ENCODE assay signal across 38 mouse cellular contexts in the genomic region with DNA sequence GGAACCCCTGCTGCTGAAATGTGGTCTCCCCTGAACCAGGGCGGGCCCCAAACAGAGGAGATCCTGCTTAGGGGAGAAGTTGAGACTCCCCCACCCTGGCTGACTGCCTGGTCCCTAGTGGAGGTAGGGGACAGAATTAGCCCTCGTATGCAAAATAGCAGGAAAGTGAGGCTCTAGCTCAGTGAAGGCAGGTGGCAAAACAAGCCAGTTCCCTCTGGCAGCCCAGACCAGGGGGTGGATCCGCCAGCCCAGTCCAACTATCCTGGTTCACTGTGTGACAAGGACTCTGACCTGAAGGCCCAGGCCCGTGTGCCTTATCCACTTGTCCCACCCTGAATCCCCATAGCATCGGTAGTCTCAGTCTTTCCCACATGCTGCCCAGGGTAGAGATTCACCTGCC. TPM values are rescaled to one million over a fixed set of nuclear protein-coding genes. Genes with fewer than 3 reads are reported as not detected.
A peak's percentile ranks its signal among the peaks of the same experiment; 100 is the strongest.
DNase-seq lines count a peak whose midpoint lies in the region; ATAC-seq and TF ChIP-seq lines count a peak whose summit lies in the region.
"Had no signal": no experiment of that assay in that cellular context is flagged by ENCODE, and none has a peak within 500 bp of the region (broad histone marks: within the 10 kb centered on the region; RNA-seq: fewer than 3 reads in every experiment).

No protein-coding gene starts in this region.

- peaks cover 20% of the 10 kb centered on the region for H3K4me1 ChIP-seq in heart, embryonic 10.5 days
- H3K4me1 ChIP-seq in spleen, adult 2 months (ENCODE audit: control insufficient read depth, insufficient read depth, insufficient read length) = peaks cover 8% of the 10 kb centered on the region; the same call in 1 of the 2 replicates
- peaks cover 37% of the 10 kb centered on the region for H3K4me1 ChIP-seq in thymus, adult 2 months (replicated peaks; ENCODE audit: control insufficient read depth, insufficient read depth, low read length)
- H3K4me1 ChIP-seq: forebrain, embryonic 12.5 days; midbrain, embryonic 15.5 days had no signal

- no peaks in the 10 kb centered on the region for H3K27me3 ChIP-seq in heart, embryonic 10.5 days (ENCODE audit: insufficient read depth, poor library complexity, severe bottlenecking)
- no peaks in the 10 kb centered on the region for H3K27me3 ChIP-seq in spleen, adult 2 months (ENCODE audit: control insufficient read depth, insufficient read depth, low read length)
- H3K27me3 ChIP-seq in thymus, adult 2 months (ENCODE audit: control insufficient read depth, insufficient read depth, low read length) = no peaks in the 10 kb centered on the region
- H3K27me3 ChIP-seq: embryonic facial prominence, embryonic 15.5 days; forebrain, embryonic 12.5 days; heart, embryonic 15.5 days; hindbrain, embryonic 12.5 days; intestine, embryonic 15.5 days; liver, embryonic 13.5 days; midbrain, embryonic 15.5 days had no signal

- TF ChIP-seq POLR2A in spleen, adult 2 months (IDR thresholded peaks at IDR 0.05; ENCODE audit: low read depth, low read length) = peak; percentile 79
- TF ChIP-seq POLR2A in thymus, adult 2 months (IDR thresholded peaks at IDR 0.05; ENCODE audit: control insufficient read depth, extremely low read depth, insufficient read depth, low read length, poor library complexity) = no peak

- H3K27ac ChIP-seq in heart, embryonic 10.5 days = 0 out of 2 replicates have a peak overlapping the region, but pooled peaks have one; percentile 11
- peak overlapping the region; percentile 95 for H3K27ac ChIP-seq in spleen, adult 2 months (ENCODE audit: insufficient read depth, low read length)
- H3K27ac ChIP-seq in thymus, adult 2 months (ENCODE audit: control insufficient read depth, insufficient read depth, low read length) = no peak overlapping the region
- H3K27ac ChIP-seq: embryonic facial prominence, embryonic 10.5 days; embryonic facial prominence, embryonic 15.5 days; forebrain, embryonic 12.5 days; heart, embryonic 15.5 days; hindbrain, embryonic 12.5 days; hindbrain, postnatal 0 days; intestine, embryonic 15.5 days; layer of hippocampus, adult 2 months; liver, embryonic 13.5 days; midbrain, embryonic 15.5 days had no signal

- H3K9me3 ChIP-seq in heart, embryonic 10.5 days = no peaks in the 10 kb centered on the region
- H3K9me3 ChIP-seq: embryonic facial prominence, embryonic 10.5 days; embryonic facial prominence, embryonic 15.5 days; forebrain, embryonic 12.5 days; G1E; heart, embryonic 15.5 days; hindbrain, embryonic 12.5 days; intestine, embryonic 15.5 days; liver, embryonic 13.5 days; midbrain, embryonic 15.5 days had no signal

- ATAC-seq in CD4-positive, CD25-positive, alpha-beta regulatory T cell, adult 4 months = no peak
- ATAC-seq: forebrain, postnatal 0 days; hindbrain, postnatal 0 days; intestine, embryonic 15.5 days; midbrain, embryonic 15.5 days had no signal

- H3K36me3 ChIP-seq in heart, embryonic 10.5 days = no peaks in the 10 kb centered on the region
- peaks cover 28% of the 10 kb centered on the region for H3K36me3 ChIP-seq in spleen, adult 2 months (ENCODE audit: control insufficient read depth, insufficient read depth, low read length)
- no peaks in the 10 kb centered on the region for H3K36me3 ChIP-seq in thymus, adult 2 months (ENCODE audit: control insufficient read depth, insufficient read depth, low read length)
- H3K36me3 ChIP-seq: embryonic facial prominence, embryonic 10.5 days; embryonic facial prominence, embryonic 15.5 days; forebrain, embryonic 12.5 days; G1E; heart, embryonic 15.5 days; hindbrain, embryonic 12.5 days; intestine, embryonic 15.5 days; liver, embryonic 13.5 days; midbrain, embryonic 15.5 days had no signal

- DNase-seq in heart, embryonic 10.5 days (ENCODE audit: low spot score) = no peak
- no peak for DNase-seq in heart, postnatal 25 days (ENCODE audit: low spot score)
- peak; percentile 74 to 76 for DNase-seq in spleen, adult 18-20 months
- DNase-seq in spleen, adult 12 weeks (ENCODE audit: low spot score) = no peak
- peak in 1 of 2 experiments; percentile 84 for DNase-seq in spleen, adult 2 months (ENCODE audit: low read depth in 1 of 2, low spot score in 2 of 2)
- no peak for DNase-seq in thymus, adult 2 months
- no peak for DNase-seq in left cerebral cortex, adult 11 months (ENCODE audit: low spot score)
- DNase-seq: adrenal gland, postnatal 10 days; cerebellum, adult 18-20 months; cerebellum, postnatal 10 days; forebrain, postnatal 0 days; gastrocnemius, postnatal 10 days; heart, postnatal 36 days; kidney, adult 2 months; kidney, postnatal 36 days; liver, embryonic 13.5 days; lung, embryonic 14.5 days; right cerebral cortex, adult 18-20 months had no signal

- intact Hi-C loops in heart, postnatal 25 days (cut with DNase I) = no loop called here

- TF ChIP-seq CTCF in spleen, adult 2 months (IDR thresholded peaks at IDR 0.05; ENCODE audit: extremely low read depth, insufficient read depth, insufficient read length, insufficient replicate concordance) = no peak
- no peak for TF ChIP-seq CTCF in thymus, adult 2 months (IDR thresholded peaks at IDR 0.05; ENCODE audit: borderline replicate concordance, control insufficient read depth, extremely low read depth, insufficient read depth, low read length, poor library complexity)

- WGBS in heart, embryonic 10.5 days = 74% methylated on average over 5 of the region's 5 CpGs
- 46% methylated on average over 5 of the region's 5 CpGs for WGBS in spleen, adult 2 months
- WGBS in thymus, adult 2 months = 89% methylated on average over 5 of the region's 5 CpGs

- H3K4me3 ChIP-seq in heart, embryonic 10.5 days = no peak overlapping the region
- peak overlapping the region; percentile 77 for H3K4me3 ChIP-seq in spleen, adult 2 months (ENCODE audit: extremely low read depth, insufficient read depth, insufficient read length)
- H3K4me3 ChIP-seq in thymus, adult 2 months (ENCODE audit: control insufficient read depth, insufficient read depth, low read length) = no peak overlapping the region
- H3K4me3 ChIP-seq: embryonic facial prominence, embryonic 10.5 days; embryonic facial prominence, embryonic 15.5 days; forebrain, embryonic 12.5 days; heart, embryonic 15.5 days; hindbrain, embryonic 12.5 days; intestine, embryonic 15.5 days; layer of hippocampus, adult 2 months; liver, embryonic 13.5 days; midbrain, embryonic 15.5 days had no signal

RNA-seq across cellular contexts. Expression of a gene that starts 4.4 kb away (rescaled TPM):
- polyA plus RNA-seq in heart, embryonic 10.5 days (2016; fragmentation: Nextera tagmentation; extraction: Ambion mirVana) = 0.39 and 0.87 TPM in 2 replicates
- 1 to 10 TPM; 1.3 to 2.8 TPM for total RNA-seq in heart, postnatal 25 days (2021)
- polyA plus RNA-seq in spleen, adult 2 months (2012; rRNA removed) = 556 and 588 TPM in 2 replicates
- 10 to 100 TPM; 44.8 to 77.1 TPM for polyA plus RNA-seq in CD4-positive, CD25-positive, alpha-beta regulatory T cell, adult 4 months (2017; shearing (Covaris generic))
- 33.2 and 39.6 TPM in 2 replicates for polyA plus RNA-seq in thymus, adult 2 months (2012; rRNA removed)
- total RNA-seq: G1E; layer of hippocampus, adult 2 months had no signal

RNA-seq across cellular contexts. Expression of a gene that starts 8.5 kb away (rescaled TPM):
- polyA plus RNA-seq in heart, embryonic 10.5 days (2016; fragmentation: Nextera tagmentation; extraction: Ambion mirVana) = not detected in 2 replicates
- total RNA-seq in heart, postnatal 25 days (2021) = not detected
- 4.7 and 5.4 TPM in 2 replicates for polyA plus RNA-seq in spleen, adult 2 months (2012; rRNA removed)
- polyA plus RNA-seq in CD4-positive, CD25-positive, alpha-beta regulatory T cell, adult 4 months (2017; shearing (Covaris generic)) = not detected
- 0.74 and 1.7 TPM in 2 replicates for polyA plus RNA-seq in thymus, adult 2 months (2012; rRNA removed)
- total RNA-seq: adrenal gland, postnatal 10 days; common myeloid progenitor, adult 5-6 weeks; forebrain, postnatal 0 days; G1E; gastrocnemius, postnatal 10 days; granulocyte monocyte progenitor cell, adult 5-6 weeks; heart, postnatal 36 days; hindbrain, postnatal 0 days; layer of hippocampus, adult 2 months; layer of hippocampus, postnatal 14 days; left cerebral cortex, postnatal 36 days had no signal
- polyA plus RNA-seq: embryonic facial prominence, embryonic 10.5 days; embryonic facial prominence, embryonic 15.5 days; forebrain, embryonic 12.5 days; forebrain, postnatal 0 days; G1E; heart, embryonic 15.5 days; hindbrain, embryonic 12.5 days; hindbrain, postnatal 0 days; intestine, embryonic 15.5 days; kidney, embryonic 16.5 days; limb, embryonic 14.5 days; liver, embryonic 13.5 days; lung, embryonic 14.5 days; midbrain, embryonic 15.5 days; neural tube, embryonic 11.5 days; stomach, embryonic 14.5 days; testis, adult 2 months had no signal

RNA-seq across cellular contexts. Expression of a gene that starts 33.7 kb away (rescaled TPM):
- 0.18 and 0.40 TPM in 2 replicates for polyA plus RNA-seq in heart, embryonic 10.5 days (2016; fragmentation: Nextera tagmentation; extraction: Ambion mirVana)
- not detected for total RNA-seq in heart, postnatal 25 days (2021)
- polyA plus RNA-seq in spleen, adult 2 months (2012; rRNA removed) = 0.11 and 0.14 TPM in 2 replicates
- under 1 TPM; 0.39 TPM for polyA plus RNA-seq in CD4-positive, CD25-positive, alpha-beta regulatory T cell, adult 4 months (2017; shearing (Covaris generic))
- polyA plus RNA-seq in thymus, adult 2 months (2012; rRNA removed) = 0.42 and 0.47 TPM in 2 replicates
- total RNA-seq: G1E; heart, postnatal 36 days had no signal
- polyA plus RNA-seq: heart, embryonic 15.5 days had no signal

RNA-seq across cellular contexts. Expression of a gene that starts 37.4 kb away (rescaled TPM):
- polyA plus RNA-seq in heart, embryonic 10.5 days (2016; fragmentation: Nextera tagmentation; extraction: Ambion mirVana) = 20.9 and 36.2 TPM in 2 replicates
- 10 to 100 TPM; 17.7 to 21.5 TPM for total RNA-seq in heart, postnatal 25 days (2021)
- 120 and 146 TPM in 2 replicates for polyA plus RNA-seq in spleen, adult 2 months (2012; rRNA removed)
- 10 to 100 TPM; 12.3 to 23.7 TPM for polyA plus RNA-seq in CD4-positive, CD25-positive, alpha-beta regulatory T cell, adult 4 months (2017; shearing (Covaris generic))
- 552 and 570 TPM in 2 replicates for polyA plus RNA-seq in thymus, adult 2 months (2012; rRNA removed)

RNA-seq across cellular contexts. Expression of a gene that starts 43.0 kb away (rescaled TPM):
- 0.20 and 0.44 TPM in 2 replicates for polyA plus RNA-seq in heart, embryonic 10.5 days (2016; fragmentation: Nextera tagmentation; extraction: Ambion mirVana)
- total RNA-seq in heart, postnatal 25 days (2021) = 1 to 10 TPM; 9.7 to 9.9 TPM
- polyA plus RNA-seq in spleen, adult 2 months (2012; rRNA removed) = 6.1 and 6.5 TPM in 2 replicates
- polyA plus RNA-seq in CD4-positive, CD25-positive, alpha-beta regulatory T cell, adult 4 months (2017; shearing (Covaris generic)) = under 1 TPM in 1 of 2 experiments, not detected in 1; 0.14 TPM
- polyA plus RNA-seq in thymus, adult 2 months (2012; rRNA removed) = 0.92 and 1.2 TPM in 2 replicates
- total RNA-seq: forebrain, postnatal 0 days; granulocyte monocyte progenitor cell, adult 5-6 weeks; layer of hippocampus, adult 2 months; layer of hippocampus, postnatal 14 days; left cerebral cortex, postnatal 36 days had no signal
- polyA plus RNA-seq: G1E; hindbrain, embryonic 12.5 days; midbrain, embryonic 15.5 days; stomach, embryonic 14.5 days had no signal

Comparison
In these comparisons a context has a peak if more than half of its experiments do, and no peak if none do; other contexts are left out.
1. DNase-seq: peak in spleen, adult 18-20 months (2 of 2); none in heart, embryonic 10.5 days (single experiment), heart, postnatal 25 days (single experiment), spleen, adult 12 weeks (single experiment), thymus, adult 2 months (single experiment) and left cerebral cortex, adult 11 months (single experiment).
2. RNA of a gene that starts 4.4 kb away (polyA plus RNA-seq): 556 to 588 TPM in spleen, adult 2 months, 44.8 to 77.1 TPM in CD4-positive, CD25-positive, alpha-beta regulatory T cell, adult 4 months and 33.2 to 39.6 TPM in thymus, adult 2 months; 0.39 to 0.87 TPM in heart, embryonic 10.5 days; every median in the first group is over 10 times any median in the second.